Mouse (Mus musculus) kidney, adult 18-20 months (tissue): Measurements from ENCODE around the gene Agt.
A peak's percentile ranks its signal among the peaks of the same experiment; 100 is the strongest.

ENCODE experiments used
- DNase-seq: peaks from one replicate; pipeline ENCODE4 v3.0.0; 2021

Agt gene

DNA sequence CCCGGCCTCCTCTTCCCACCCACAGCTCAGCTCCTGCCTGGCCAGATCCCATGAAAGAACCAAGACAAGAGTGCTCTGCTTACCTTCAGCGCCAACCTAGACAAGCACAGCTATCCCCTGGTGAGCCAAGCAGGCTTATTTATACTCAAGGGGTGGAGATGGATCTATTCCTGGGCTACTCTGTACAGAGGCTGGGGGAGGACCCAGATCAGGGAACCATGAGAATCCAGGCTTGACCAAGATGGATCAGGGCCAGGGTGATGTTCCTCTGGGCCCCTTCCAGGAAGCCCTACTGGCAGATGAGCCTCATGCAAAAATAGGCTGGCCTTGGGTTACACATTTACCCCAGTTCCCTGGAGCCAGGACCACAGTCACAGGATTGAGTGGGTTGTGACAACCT is at the start of gene Agt:
TSS of gene Agt (minus strand) at position 114 of the 400 bp plus-strand sequence.
- peak; percentile 86 for DNase-seq

DNA sequence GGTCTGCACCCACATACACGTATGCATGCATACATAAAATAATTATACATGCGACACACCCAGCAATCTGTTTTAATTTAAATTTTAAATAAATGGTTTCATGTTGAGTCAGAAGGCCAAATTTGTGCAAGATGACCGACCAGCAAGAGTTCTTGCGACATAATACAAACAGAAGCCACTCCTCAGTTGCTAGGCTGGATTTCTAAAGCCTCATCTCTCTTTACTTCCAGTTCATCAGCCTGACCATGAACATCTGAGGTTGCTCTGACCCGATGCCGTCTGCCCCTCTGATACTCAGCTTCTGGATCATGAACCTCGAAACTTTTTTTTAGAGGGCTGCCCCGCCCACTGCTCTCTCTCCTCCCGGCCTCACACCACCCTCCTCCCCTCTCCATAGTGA is 48.7 kb upstream of the Agt start:
- DNase-seq: no peak

DNA sequence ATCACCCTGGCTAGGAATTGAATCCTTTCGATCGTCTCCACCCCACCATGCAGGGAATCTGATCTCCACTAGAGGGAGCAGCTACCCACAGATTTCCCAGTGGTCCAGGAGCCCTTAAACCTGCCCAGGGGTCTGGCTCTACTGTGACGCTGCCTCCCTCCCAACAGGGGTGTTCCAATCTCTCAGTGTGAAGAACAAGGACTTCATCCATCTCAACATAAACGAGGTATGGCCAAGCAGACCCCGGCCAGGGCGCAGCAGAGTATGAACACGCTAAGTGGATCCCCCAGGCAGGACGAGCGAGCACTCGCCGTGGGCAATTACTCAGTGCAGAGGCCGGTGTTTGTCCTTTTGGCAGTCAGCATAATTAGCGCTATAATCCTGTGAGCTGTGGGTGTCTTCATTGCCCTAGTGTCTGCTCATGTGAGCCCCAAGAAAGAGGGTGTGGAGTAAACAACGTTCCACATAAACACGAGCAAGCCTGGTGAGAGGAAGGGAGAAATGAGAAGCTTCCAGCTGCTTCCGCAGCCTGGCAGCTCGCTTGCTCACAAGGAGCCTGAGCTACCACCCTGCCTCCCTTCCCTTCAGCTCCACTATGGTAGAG is 47.9 kb upstream of the Agt start:
- DNase-seq: peak; percentile 81

DNA sequence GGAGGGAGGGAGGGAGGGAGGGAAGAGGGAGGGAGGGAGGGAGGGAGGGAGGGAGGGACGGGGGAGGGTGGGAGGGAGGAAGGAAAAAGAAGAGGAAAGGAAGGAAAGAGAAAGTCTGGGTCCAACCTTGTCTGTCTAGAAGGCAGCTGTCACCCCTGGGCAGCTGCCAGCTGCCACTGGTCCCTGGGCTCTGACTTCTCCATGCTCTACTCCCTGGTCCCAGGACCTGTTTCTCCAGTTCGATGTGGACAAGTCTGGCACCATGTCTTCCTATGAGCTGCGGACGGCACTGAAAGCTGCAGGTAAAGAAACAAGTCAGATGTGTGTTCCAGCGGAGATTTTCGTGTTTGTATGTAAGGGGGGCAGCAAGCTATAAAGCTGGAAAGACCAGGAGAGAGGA is 44.8 kb upstream of the Agt start:
- no peak for DNase-seq

DNA sequence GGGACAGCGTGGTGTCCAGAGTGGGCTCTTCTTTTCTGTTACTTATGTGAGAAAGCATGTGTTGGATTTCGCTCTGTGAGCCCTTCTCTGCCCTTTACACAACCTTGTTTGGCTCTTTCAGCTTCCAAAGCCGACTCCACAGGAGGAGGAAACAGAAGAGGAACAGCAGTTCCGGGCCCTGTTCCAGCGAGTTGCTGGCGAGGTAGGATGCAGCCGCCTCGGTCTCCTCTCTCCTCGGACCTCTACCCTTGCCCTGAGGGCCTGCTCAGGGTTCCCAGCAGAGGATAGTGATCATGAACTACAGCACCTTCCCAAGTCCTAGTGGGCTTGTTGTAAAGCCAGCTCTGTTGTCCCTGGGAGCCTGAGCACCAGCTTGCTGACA is 39.5 kb upstream of the Agt start:
- DNase-seq: no peak

DNA sequence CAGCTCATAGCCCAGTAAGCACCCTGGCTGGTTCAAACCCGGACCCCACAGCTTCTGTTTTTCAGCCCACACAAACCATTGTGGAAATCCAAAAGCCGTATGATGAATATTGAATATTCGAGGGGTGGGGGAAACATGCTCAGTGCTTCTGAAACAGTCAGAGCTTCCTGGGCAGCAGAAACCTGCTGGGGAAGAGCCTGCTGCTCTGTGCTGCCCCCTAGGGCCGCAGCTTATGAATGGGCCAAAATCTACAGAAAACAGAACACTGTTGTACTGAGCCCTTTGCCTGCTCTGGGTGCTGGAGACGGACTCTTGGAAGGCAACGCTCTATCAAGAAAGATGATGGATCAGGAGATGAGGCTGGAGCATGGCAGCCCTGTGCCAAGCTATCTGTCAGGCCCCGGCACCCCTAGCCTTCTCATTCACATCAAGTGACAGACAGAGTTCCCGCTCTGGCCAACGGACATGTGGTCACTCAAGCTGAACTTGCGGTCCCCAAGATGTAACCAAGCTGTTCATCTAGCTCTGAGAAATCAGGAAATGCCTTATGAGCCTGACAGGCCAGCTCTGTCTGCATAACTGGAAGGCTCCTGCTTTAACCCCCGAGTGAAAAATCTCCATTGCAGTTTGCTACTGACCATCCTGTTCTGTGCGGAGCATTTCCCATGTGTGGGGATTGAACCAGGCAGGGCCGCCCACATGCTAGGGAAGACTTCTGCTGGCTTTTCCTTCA is 38.9 kb upstream of the Agt start:
- peak; percentile 19 for DNase-seq

DNA sequence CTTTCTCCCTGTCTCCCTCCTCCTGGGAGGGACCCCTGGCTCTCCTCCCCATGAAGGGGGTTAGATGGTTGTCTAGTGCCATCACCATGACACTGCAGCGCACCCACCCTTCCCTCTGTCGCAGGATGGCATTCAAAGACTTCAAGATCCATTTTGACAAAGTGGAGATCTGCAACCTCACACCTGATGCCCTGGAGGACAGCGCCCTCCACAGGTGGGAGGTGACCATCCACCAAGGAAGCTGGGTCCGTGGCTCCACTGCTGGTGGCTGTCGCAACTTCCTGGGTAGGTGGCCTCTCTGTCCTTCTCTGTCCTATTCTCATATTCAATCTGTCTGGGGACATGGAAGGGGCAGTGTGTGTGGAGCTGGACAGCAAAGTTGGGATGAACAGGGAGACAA is 34.6 kb upstream of the Agt start:
- no peak for DNase-seq

DNA sequence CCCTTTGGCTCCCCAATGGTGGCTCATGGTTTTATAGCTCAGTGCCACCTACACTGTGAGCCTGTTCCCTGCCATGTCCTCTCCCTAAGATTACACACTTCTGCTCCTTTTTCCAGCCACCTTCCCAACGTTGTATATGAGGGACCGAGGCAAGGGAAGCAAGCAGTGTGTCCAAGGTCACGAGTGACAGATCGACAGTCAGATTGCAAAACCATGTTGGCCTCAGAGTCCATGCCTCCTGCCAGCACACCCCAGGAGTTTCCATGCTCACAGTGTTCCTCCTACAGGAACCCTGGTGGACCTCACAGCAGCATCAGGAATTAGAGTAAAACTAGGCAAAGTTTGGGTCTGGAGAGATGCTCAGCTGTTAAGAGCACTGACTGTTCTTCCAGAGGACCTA is 19.9 kb upstream of the Agt start:
- no peak for DNase-seq

DNA sequence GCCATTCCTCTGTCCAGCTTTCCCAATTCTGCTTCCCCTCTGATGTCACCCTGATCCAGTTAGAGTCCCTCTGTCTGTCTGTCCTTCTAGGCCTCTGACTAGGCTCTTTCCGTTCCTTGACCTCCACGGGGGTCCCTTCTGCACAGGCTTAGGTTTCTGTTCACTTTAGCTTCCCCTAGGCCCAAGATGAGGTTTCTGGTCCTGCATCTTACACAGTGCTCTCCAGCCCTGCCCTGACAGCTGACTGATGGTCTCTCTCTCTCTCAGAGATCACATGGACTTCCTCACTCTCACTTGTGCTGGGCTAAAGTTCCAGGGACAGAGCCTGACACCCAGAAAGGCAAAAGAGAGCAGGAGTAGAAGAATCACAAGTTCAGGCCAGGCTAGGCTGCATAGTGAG is 17.1 kb upstream of the Agt start:
- no peak for DNase-seq

DNA sequence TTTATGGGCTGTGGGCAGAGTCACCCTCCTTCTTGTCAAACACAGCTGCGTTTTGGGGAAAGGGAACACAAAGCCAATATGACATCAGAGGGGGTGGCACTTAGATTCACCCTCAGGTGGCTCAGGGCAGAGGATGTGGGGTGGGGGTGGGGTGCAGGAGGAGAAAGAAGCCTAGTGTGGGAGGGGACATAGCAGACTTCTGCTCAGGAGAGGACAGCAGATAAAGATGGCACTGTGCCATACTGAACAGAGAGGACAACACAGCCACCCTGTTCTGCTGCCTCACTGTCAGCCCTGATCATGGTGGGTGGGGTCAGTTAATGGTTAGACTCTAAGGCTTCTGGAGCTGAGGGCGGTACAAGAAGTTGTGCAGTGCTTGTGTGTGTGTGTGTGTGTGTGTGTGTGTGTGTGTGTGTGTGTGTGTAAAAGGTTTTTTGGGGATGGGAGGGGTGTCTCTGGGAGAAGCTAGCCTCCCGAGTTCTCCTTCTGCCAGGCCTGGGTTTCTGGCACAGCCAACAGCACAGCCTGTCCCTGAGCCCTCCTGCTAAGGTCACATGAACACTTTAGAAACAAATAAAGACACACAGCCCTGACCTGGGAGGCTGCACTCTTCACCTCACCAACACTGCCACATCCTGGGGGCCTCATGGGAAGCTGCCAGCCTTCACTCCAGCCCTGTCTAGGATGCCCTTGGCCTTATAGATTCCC is 16.4 kb upstream of the Agt start:
- no peak for DNase-seq

DNA sequence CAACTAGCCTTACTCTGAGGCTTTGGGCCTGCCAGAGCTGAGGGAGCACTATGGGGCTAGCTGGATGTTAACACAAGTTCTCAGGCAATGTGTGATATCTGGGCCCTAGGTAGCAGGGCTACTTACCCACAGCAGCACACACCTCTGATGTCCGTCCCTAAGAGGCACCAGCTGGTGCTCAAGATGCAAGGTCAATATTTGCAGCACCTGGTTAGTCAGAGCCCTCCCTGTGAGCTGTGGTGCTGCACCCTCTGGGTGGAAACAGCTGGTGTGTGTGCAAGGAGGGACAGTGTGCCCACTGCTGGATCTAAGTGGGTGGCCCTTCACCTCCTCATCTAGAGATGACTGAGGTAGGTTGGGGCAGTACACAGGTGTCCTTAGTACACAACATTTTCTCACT is 7.2 kb upstream of the Agt start:
- no peak for DNase-seq

DNA sequence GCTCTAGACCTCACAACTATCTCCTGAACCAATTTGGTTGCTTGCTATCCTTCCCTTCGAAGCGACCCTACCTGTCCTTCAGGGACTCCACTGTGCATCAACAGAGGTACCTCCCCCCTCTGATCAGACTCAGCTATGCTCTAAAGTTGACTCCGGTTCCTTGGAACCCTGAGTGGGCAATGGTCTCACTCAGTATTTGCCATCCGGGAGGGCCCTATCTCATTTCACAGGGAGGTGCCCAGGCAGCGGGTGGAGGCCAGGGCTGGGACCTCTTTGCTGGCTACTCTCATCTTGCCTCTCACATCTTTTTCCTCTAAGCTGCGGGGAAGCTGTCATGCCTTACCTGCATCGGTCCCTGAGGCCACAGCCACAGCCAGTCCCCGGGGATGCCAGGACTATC is 6.3 kb upstream of the Agt start, which contains the start of gene Capn9:
TSS of gene Capn9 (plus strand) at position 301 of the 400 bp plus-strand sequence.
- no peak for DNase-seq

DNA sequence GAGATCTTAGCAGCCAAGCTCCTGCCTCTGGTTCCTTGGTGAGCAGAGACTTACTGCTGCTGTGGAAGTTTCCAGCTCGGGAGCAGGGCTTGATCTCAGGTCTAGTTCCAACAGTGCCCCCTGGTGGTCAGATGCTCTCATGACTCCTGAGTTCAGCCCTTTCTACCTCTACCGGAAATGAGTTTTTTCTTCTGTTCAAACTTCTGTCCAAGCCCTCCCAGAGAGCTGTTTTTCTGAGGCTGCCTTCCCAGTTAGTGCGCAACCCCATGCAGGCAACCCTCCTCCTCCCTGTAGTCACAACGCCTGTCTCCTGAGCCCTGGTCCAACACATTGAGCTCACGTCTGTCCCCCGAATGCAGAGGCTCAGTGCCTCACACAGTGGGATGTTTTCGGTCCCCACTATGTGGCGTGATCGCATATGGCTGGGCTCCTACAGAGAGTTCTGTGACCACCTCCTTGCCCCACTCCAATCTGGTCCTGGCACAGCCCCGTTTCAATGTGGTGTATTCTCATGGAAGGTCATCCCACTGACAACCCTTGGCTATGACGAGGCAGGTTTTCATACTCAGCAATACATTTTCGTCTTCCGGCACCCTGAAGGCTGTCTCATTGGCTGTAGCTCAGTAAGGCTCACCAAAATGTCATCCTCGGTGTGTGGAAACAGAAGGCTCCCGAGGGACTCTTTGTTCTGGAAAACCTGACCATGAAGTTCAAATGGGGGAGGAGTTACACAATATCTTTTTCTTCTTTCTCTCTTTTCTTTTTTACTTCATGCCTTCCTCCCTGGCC is 4.2 kb upstream of the Agt start:
- DNase-seq: peak; percentile 89

DNA sequence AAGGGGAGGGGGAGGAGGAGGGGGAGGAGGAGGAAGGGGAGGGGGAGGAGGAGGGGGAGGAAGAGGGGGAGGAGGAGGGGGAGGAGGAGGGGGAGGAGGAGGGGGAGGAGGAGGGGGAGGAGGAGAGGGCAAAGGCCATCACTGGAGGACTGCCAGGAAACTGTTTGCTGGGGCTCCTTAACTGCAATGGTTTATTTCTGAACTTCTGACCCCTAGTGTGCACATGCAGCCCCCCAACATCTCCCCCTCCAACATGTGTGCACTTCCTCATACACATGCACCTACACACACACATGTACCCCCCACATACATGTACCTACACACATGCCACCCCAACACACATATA is 2.9 kb upstream of the Agt start:
- no peak for DNase-seq

DNA sequence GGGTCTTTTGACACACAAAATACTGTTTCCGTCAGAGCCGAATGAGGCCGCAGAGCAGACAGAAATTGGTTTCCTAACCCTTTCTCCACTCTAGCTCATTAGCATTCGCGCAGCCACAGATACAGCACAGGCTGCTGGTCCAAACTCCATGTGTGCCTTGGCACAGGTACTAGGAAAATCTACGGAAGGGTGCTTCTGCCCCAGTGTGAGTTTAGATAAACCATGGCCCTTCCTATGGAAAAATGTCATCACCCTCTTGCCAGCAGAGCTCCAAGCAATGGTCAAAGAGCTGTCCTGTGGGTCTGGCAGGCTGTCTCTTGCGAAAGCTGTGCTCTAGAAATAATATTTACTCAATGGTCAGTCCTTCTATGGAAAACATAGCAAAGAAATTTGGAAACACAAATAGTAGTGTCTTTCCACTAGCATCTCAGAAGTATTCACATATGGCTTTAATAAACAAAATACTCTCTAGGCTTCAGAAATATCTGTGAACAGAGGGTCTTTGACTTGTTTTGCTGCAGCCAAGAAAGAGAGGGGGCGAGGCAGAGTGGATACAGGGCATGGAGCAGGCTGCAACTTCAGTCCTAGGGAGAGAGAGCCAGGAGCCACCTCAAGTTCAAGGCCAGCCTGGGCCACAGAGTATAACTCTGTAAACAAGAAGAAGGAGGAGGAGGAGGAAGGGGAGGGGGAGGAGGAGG is 2.4 kb upstream of the Agt start:
- peak; percentile 55 for DNase-seq

DNA sequence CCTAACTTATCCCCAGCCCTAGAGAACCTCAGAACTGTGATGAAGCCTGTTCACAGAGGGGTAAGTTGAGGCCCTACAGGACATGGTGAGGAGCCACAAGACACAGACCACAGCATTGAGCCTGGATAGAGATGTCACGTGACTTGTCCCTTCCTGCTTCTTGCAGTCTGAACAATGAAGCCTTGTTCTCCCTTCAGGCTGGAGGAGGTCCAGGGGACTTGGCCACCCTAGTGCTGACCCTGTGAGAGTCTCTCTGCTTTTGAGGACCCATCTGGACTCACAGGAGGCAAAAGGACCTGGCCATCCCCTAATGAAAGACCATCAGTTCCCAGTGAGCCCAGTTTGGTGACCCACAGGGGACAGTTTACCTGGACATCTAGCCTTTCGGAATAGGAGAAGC is 406 bp downstream of the Agt start:
- DNase-seq: no peak

DNA sequence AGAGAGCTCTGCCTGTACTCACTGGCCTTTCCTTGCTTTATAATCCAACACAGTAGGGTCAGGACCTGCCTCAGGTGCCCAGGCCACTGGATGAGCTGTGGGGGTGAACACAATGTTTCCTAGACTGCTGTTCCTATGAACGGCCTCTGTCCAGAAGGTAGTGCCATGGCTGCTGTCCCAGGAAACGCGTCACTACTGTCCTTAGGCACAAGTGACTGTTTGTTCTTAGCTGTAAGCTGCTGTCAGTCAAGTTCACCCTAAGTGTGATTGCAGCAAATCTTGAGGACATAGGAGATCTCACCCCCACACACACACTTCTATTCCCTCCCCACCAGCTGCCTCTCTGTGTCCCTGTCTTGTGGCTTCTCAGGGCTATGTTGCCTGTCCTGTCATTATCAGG is 1.9 kb downstream of the Agt start:
- no peak for DNase-seq

DNA sequence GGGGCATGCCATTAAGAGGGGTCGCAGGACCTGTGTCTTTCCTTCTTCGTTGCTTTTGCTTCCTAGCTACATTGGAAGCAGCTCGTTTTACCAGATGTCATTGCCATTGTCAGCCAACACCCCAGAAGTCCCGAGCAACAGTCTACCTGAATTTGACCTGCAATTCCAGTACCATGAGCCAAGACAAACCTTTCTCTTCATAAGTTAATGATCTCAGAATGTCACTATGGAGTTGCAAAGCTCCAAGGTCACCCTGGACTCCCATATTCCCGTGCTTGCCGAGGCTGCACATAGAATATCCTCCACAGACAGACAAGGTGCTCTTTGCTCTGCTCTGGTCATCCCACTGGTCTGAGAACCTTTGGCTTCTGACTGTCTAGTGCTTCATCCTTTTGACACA is 2.4 kb downstream of the Agt start:
- no peak for DNase-seq

DNA sequence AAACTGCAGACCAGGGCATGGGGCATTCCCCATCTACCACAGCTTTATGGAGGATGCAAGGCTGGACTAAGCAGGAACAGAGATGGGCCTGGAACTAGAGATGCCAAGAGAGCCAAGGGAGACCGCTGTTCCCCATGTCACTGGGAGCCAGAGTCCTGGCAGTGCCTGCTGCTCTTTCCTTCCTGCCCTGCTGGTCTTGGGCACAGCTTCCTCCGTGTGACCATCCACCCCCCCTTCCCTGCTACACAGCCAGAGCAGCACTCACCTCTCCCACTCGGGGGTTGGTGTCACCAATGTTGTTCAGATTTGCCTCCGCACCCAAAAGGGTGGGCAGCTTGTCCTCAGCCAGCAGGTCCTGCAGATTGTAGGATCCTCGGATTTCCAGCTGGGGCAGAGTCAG is 12.0 kb downstream of the Agt start:
- DNase-seq: no peak

DNA sequence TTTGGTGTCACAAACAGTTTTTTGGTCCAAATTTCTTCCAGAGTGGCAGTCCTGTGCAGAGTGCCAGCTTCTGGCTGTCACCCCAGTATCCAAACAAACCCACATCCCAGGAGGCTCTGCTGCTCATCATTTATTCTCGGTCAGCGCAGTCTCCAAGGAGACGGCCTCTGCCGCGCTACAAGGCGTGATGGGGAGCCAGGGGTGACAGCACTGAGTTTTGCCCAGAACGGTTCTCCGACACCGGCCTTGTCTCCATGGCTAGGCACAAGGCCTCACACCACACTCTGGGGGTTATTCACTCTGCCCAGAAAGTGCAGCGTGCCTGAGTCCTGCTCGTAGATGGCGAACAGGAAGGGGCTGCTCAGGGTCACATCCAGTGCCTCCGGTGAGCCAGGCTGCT is 12.8 kb downstream of the Agt start:
- no peak for DNase-seq

DNA sequence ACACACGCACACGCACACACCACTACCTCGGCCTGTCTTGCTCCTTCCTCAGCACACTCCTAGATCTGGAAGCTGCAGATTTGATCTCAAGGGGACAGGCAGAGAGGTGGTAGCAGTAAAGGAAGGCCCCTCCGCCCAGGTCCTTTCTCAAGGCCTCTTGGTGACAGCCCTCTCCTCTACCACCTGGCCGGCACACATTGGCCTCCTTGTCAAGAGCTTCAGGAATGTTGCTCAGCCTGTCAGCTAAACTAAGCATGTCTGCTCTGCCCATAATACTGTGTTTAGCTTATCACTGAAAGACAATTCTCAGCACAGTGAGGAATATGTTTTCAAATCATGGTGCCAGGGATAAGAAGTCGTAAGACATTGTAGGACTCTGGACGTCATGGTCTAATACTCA is 13.3 kb downstream of the Agt start:
- DNase-seq: no peak

DNA sequence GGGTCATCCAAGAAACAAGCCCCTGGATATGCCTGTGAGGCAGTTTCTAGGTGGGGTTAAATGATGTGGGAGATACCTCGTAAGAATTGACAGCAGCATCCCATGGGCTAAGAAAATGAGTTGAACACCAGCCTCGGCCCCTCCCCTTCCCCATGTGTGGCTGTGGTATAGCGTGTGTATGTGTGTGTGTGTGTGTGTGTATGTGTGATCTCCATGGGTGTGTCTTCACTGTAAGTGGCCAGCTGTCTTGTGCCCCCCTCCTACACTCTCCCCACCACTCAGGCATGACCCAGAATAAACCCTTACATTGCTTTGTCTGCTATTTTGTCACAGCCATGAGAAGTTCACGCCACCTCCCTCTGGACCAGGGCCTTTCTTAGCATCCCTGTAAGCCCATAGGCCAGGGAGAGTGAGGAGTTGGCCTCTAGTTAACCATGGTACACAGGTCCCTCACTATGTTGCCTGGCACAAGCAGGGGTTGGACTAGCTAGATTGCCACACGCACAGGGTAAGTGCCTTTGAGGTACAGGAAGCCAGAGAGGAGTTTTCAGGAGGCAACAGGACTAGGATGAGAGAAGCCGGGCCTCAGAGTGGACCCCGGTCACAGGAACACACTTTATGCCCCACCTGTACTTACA is 14.3 kb downstream of the Agt start:
- DNase-seq: no peak
